Mouse (Mus musculus) kidney, embryonic 14.5 days (tissue): ENCODE data around the gene Otof. TPM values are rescaled to one million over a fixed set of nuclear protein-coding genes. Genes with fewer than 3 reads are reported as not detected.

Experiments used
- ATAC-seq: fragments of 200-750 bp; cut with Nextera tagmentation; 2 replicates; pipeline ENCODE4 v1.8.0; 2017; ENCODE audit warnings: moderate number of reproducible peaks, mild to moderate bottlenecking, moderate TSS enrichment, moderate library complexity; ENCODE audit not compliant: low FRiP score, low TSS enrichment
- H3K27ac ChIP-seq: fragments of 300-500 bp; sonication (generic); 2 replicates; pipeline ENCODE4 v1.5.1; 2014; ENCODE audit warnings: low read depth, mild to moderate bottlenecking, low read length, moderate library complexity, mixed read lengths
- H3K27me3 ChIP-seq: fragments of 300-500 bp; sonication (generic); 2 replicates; pipeline ENCODE4 v1.6.1; 2014; ENCODE audit warnings: mild to moderate bottlenecking, low read length; ENCODE audit not compliant: control insufficient read depth, insufficient read depth
- H3K36me3 ChIP-seq: fragments of 300-500 bp; sonication (generic); 2 replicates; pipeline ENCODE4 v1.6.1; 2014; ENCODE audit warnings: low read length, mixed read lengths; ENCODE audit not compliant: control insufficient read depth, insufficient read depth
- H3K4me1 ChIP-seq: fragments of 300-500 bp; sonication (generic); 2 replicates; pipeline ENCODE4 v1.6.1; 2014; ENCODE audit warnings: low read length, mixed read lengths; ENCODE audit not compliant: control insufficient read depth, insufficient read depth
- H3K4me2 ChIP-seq: fragments of 300-500 bp; sonication (generic); replicated peaks from 2 replicates; pipeline ENCODE4 v1.6.1; 2014; ENCODE audit warnings: low read depth, mild to moderate bottlenecking, low read length
- H3K4me3 ChIP-seq: fragments of 300-500 bp; sonication (generic); 2 replicates; pipeline ENCODE4 v1.5.1; 2014; ENCODE audit warnings: mild to moderate bottlenecking, low read length
- H3K9ac ChIP-seq: fragments of 300-500 bp; sonication (generic); 2 replicates; pipeline ENCODE4 v1.6.1; 2014; ENCODE audit warnings: low read depth, mild to moderate bottlenecking, low read length, moderate library complexity
- H3K9me3 ChIP-seq: fragments of 300-500 bp; sonication (generic); 2 replicates; pipeline ENCODE4 v1.6.1; 2016; ENCODE audit warnings: low read length; ENCODE audit not compliant: control insufficient read depth
- WGBS: fragments of 180-500 bp; shearing (Covaris S2); extraction: QIAGEN DNeasy Blood & Tissue Kit; methylation state at CpG from one replicate; pipeline ENCODE4 v1.1.7; 2014; 5-methylcytosine and 5-hydroxymethylcytosine counted together
- polyA plus RNA-seq: library from polyadenylated mRNA; unstranded; fragments of >200 nt; fragmentation: Nextera tagmentation; extraction: Ambion mirVana; gene quantifications from 2 replicates; pipeline ENCODE4 v1.2.1, GENCODE M21; 2014

Otof gene
- polyA plus RNA-seq, 1 experiment from 2014 or later: 0.09 TPM

- 65% methylated on average over 2 of the region's 2 CpGs for WGBS
- H3K4me2 ChIP-seq: no peak overlapping the region
- no peak overlapping the region for H3K27ac ChIP-seq
- H3K4me1 ChIP-seq: no peaks in the 10 kb centered on the region
- no peak for ATAC-seq
- H3K27me3 ChIP-seq: no peaks in the 10 kb centered on the region
- H3K9me3 ChIP-seq: no peaks in the 10 kb centered on the region
- H3K9ac ChIP-seq: no peak overlapping the region
- no peaks in the 10 kb centered on the region for H3K36me3 ChIP-seq
- H3K4me3 ChIP-seq: no peak overlapping the region
Measured at GRCm38 (mm10) chr5:30415381-30415780, 46.4 kb downstream of the Otof start.

DNA sequence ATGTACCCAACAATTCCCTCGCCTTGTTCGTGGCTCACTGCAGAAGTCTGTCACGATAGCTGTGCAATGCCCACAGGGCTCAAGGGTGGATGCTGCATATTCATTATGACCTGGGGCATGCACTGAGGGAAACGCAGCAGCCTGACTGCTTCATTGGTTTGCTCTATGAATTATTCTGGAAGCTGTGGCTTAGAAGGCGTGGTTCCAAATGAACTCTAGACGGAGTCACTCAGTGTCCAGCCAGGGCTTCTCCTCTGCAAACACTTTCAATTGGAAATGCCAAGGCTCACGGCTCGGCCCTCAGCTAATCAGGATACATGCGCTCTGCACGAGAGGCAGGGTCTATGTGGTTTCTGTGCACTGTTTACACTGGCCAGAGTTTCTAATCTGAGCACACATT lies 50.2 kb downstream of the Otof start:
- H3K9me3 ChIP-seq: no peaks in the 10 kb centered on the region
- H3K4me2 ChIP-seq: no peak overlapping the region
- H3K4me3 ChIP-seq: no peak overlapping the region
- no peaks in the 10 kb centered on the region for H3K27me3 ChIP-seq
- WGBS: 77% methylated on average over 10 of the region's 10 CpGs
- H3K9ac ChIP-seq: no peak overlapping the region
- H3K36me3 ChIP-seq: no peaks in the 10 kb centered on the region
- no peak overlapping the region for H3K27ac ChIP-seq
- H3K4me1 ChIP-seq: no peaks in the 10 kb centered on the region
- no peak for ATAC-seq

- ATAC-seq: no peak
- H3K4me1 ChIP-seq: no peaks in the 10 kb centered on the region
- no peaks in the 10 kb centered on the region for H3K9me3 ChIP-seq
- no peak overlapping the region for H3K27ac ChIP-seq
- no peaks in the 10 kb centered on the region for H3K27me3 ChIP-seq
- H3K36me3 ChIP-seq: no peaks in the 10 kb centered on the region
- H3K9ac ChIP-seq: no peak overlapping the region
- 0 out of 2 replicates have a peak overlapping the region, but pooled peaks have one; percentile 6 for H3K4me2 ChIP-seq
- WGBS: 26% methylated on average over 9 of the region's 9 CpGs
- H3K4me3 ChIP-seq: no peak overlapping the region
Measured at GRCm38 (mm10) chr5:30406876-30407275, 54.9 kb downstream of the Otof start.

DNA sequence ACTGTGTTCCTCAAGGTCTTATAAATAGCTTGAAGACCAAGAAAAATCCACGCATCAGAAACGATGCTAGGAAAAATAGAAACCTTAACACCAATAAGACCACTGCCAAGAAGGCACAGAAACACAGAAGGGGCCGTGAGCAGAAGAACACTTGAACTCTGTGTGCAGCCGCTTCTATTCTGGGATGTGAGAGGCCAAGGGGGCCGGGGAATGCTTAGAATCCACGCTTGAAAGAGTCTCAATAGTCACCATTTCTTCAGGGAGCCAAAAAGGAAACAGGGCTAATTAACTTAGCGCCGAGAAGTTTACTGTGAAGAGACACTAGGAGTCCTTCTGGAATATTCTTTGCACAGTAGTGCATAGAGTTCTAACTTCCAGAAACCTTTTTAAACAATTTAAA lies 60.6 kb downstream of the Otof start:
- Histone ChIP-seq H3K9me3 (peaks cover 4% of the 10 kb centered on the region; the same call in 1 of the 2 replicates), H3K4me2 (no peak overlapping the region), H3K4me3 (no peak overlapping the region), H3K27me3 (no peaks in the 10 kb centered on the region), H3K9ac (no peak overlapping the region), H3K27ac (no peak overlapping the region), H3K4me1 (no peaks in the 10 kb centered on the region), H3K36me3 (no peaks in the 10 kb centered on the region)
- ATAC-seq: no peak
- WGBS: 33% methylated on average over 8 of the region's 8 CpGs

DNA sequence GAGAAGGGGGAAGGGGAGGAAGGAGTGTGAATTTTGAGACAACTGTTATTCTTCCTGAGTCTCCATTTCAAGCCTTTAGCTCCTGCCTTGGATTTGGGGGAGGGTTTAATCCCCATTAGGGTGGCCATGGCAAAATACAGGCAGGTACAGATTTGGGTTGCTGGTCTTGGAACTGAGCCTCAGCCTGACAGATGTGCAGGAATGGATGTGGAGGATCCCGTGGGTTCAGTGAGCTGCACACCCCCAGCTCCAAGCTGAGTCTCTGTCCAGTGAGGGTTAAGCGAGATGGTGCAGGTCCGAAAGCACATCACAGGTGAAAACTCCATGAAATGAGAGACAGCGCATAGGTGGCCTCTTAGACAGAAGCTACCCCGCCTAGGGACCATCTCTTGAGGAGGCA lies 61.2 kb downstream of the Otof start:
- no peak for ATAC-seq
- Histone ChIP-seq H3K4me2 (no peak overlapping the region), H3K36me3 (no peaks in the 10 kb centered on the region), H3K4me1 (no peaks in the 10 kb centered on the region), H3K27ac (no peak overlapping the region), H3K9ac (no peak overlapping the region), H3K27me3 (no peaks in the 10 kb centered on the region), H3K9me3 (peaks cover 4% of the 10 kb centered on the region; the same call in 1 of the 2 replicates), H3K4me3 (no peak overlapping the region)
- 84% methylated on average over 5 of the region's 5 CpGs for WGBS

GRCm38 (mm10) chr5:30391473-30391872 lies 70.3 kb downstream of the Otof start:
- WGBS: 29% methylated on average over 7 of the region's 7 CpGs
- Histone ChIP-seq H3K9ac (0 out of 2 replicates have a peak overlapping the region, but pooled peaks have one; percentile 4), H3K4me2 (no peak overlapping the region), H3K4me1 (no peaks in the 10 kb centered on the region), H3K9me3 (no peaks in the 10 kb centered on the region), H3K4me3 (no peak overlapping the region), H3K27ac (no peak overlapping the region), H3K27me3 (no peaks in the 10 kb centered on the region), H3K36me3 (no peaks in the 10 kb centered on the region)
- peak; percentile 32; the same call in 1 of the 2 replicates for ATAC-seq

DNA sequence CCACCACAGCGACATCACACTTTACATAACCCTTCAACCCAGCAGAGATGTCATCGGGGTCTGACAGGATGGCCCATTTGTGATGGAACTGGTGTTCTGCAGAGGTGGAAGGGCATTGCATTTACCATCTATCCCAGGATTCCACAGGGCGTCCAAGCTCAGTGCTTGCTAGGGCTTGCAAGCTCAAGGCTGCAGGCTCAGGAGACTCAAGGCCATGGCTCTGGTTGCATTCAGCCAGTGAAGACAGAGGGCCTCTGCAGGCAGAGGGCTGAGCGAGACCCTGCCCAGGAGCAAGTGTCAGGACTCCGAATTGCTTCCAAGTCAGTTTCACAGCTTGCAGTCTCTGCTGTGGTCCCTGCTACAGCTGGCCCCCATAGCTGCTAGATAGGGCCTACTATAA lies 71.9 kb downstream of the Otof start:
- H3K4me1 ChIP-seq: no peaks in the 10 kb centered on the region
- no peak overlapping the region for H3K9ac ChIP-seq
- no peak overlapping the region for H3K4me2 ChIP-seq
- H3K27me3 ChIP-seq: no peaks in the 10 kb centered on the region
- no peak for ATAC-seq
- no peaks in the 10 kb centered on the region for H3K36me3 ChIP-seq
- H3K4me3 ChIP-seq: no peak overlapping the region
- no peaks in the 10 kb centered on the region for H3K9me3 ChIP-seq
- no peak overlapping the region for H3K27ac ChIP-seq
- WGBS: 79% methylated on average over 5 of the region's 5 CpGs

GRCm38 (mm10) chr5:30387726-30388125 lies 74.0 kb downstream of the Otof start:
- WGBS: 77% methylated on average over 6 of the region's 6 CpGs
- Histone ChIP-seq H3K27me3 (no peaks in the 10 kb centered on the region), H3K9ac (no peak overlapping the region)

DNA sequence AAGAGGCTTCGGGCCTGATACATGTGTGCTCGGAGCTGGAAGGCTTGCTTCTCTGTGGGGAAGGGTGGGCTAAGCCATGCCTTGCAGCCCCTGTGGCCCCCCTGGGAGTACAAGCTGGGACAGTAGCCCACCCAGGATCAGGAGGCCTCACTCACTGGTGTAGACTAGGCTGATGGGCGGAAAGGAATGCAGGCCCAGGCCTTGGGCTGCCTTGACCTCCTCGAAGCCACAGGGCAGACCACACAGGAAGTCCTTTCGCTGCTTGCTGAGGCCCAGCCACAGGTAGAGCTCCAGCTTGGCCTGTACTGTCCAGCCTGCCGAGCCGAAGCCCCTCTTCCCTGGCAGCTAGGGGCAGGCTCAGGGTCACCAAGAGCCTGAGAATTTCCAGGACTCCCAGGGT lies 78.9 kb downstream of the Otof start:
- Histone ChIP-seq H3K4me3 (no peak overlapping the region), H3K27ac (no peak overlapping the region)
- WGBS: 45% methylated on average over 7 of the region's 7 CpGs

More at GRCm38 (mm10) chr5:30387726-30388125, 74.0 kb downstream of the Otof start:
- ATAC-seq: no peak
- Histone ChIP-seq H3K9me3 (no peaks in the 10 kb centered on the region), H3K4me3 (no peak overlapping the region), H3K4me2 (no peak overlapping the region), H3K4me1 (peaks cover 4% of the 10 kb centered on the region; the same call in 1 of the 2 replicates), H3K27ac (no peak overlapping the region), H3K36me3 (no peaks in the 10 kb centered on the region)

More for the DNA sequence above, 78.9 kb downstream of the Otof start:
- peaks cover 4% of the 10 kb centered on the region; the same call in 1 of the 2 replicates for H3K4me1 ChIP-seq
- H3K36me3 ChIP-seq: no peaks in the 10 kb centered on the region
- H3K27me3 ChIP-seq: no peaks in the 10 kb centered on the region
- no peak for ATAC-seq
- no peaks in the 10 kb centered on the region for H3K9me3 ChIP-seq
- H3K9ac ChIP-seq: no peak overlapping the region
- no peak overlapping the region for H3K4me2 ChIP-seq
